8 mouse cellular contexts compared by ENCODE assay signal in the genomic region with DNA sequence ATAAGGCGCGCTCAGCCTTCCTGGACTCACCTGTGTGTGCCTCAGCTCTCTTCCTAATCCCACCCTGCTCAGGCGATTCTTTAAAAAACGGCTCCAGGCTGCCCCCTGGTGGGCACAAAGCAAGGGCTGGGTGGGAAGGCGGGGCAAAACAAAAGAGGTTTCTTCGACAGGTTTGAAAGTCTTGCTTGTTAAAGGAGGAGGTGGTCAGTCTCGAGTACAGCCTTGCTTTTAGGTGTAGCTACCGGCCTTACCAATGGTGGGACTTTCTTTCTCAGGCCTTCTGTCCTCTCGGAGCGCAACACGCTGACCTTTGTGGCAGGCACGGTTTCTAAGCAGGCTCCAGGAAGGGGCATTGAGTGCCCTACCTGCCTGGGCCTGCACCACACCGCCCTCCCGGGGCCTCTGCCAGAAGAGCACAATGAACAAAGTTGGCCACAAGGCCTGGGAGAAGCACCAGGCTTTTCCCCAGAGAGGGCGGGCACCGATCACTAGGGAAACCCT.
DNase-seq lines count a peak whose midpoint lies in the region; ATAC-seq lines count a peak whose summit lies in the region.

No protein-coding gene starts in this region.

- no peaks in the 10 kb centered on the region for H3K9me3 ChIP-seq in heart, embryonic 15.5 days (replicated peaks)

- H3K27me3 ChIP-seq in heart, embryonic 15.5 days: no peaks in the 10 kb centered on the region

- 0 out of 2 replicates have a peak overlapping the region, but pooled peaks have one; percentile 38 for H3K9ac ChIP-seq in heart, embryonic 15.5 days

- DNase-seq in 416B (ENCODE audit: low read depth): peak; percentile 71
- peak; percentile 86 for DNase-seq in ES-CJ7 (ENCODE audit: low read depth, low spot score)
- DNase-seq in cerebellum, postnatal 14 days: peak; percentile 86 to 92
- DNase-seq in kidney, postnatal 10 days: peak; percentile 88
- DNase-seq in spleen, adult 18-20 months: peak; percentile 50 to 74

- H3K36me3 ChIP-seq in heart, embryonic 15.5 days: no peaks in the 10 kb centered on the region

- no peak for ATAC-seq in heart, embryonic 15.5 days (replicated peaks; ENCODE audit: insufficient number of reproducible peaks, insufficient read depth, low FRiP score, low read depth)
- ATAC-seq in megakaryocyte, adult 5-6 weeks (ENCODE audit: poor library complexity, severe bottlenecking): 0 out of 2 replicates have a peak, but pooled peaks have one; percentile 17
- no peak for ATAC-seq in granulocyte monocyte progenitor cell, adult 5-6 weeks (replicated peaks; ENCODE audit: poor library complexity, severe bottlenecking)

- H3K4me1 ChIP-seq in heart, embryonic 15.5 days (replicated peaks): peaks cover 87% of the 10 kb centered on the region

- 18% methylated on average over 16 of the region's 16 CpGs for WGBS in heart, embryonic 15.5 days

- H3K4me2 ChIP-seq in heart, embryonic 15.5 days: peak overlapping the region; percentile 57

- H3K4me3 ChIP-seq in heart, embryonic 15.5 days: peak overlapping the region; percentile 27

- peak overlapping the region; percentile 37 for H3K27ac ChIP-seq in heart, embryonic 15.5 days
